Mouse (Mus musculus) liver, embryonic 13.5 days (tissue): ENCODE data around the gene Btbd9. TPM values are rescaled to one million over a fixed set of nuclear protein-coding genes. Genes with fewer than 3 reads are reported as not detected.

Experiments used
- ATAC-seq: fragments of 200-750 bp; cut with Nextera tagmentation; 2 replicates; pipeline ENCODE4 v1.8.0; 2017; ENCODE audit warnings: low read depth, mild to moderate bottlenecking, moderate number of reproducible peaks, moderate library complexity
- DNase-seq: peaks from one replicate; pipeline ENCODE4 v3.0.0; 2022
- H3K27ac ChIP-seq: fragments of 300-500 bp; sonication (generic); 2 replicates; pipeline ENCODE4 v1.5.1; 2015; ENCODE audit warnings: moderate library complexity, mild to moderate bottlenecking, inconsistent platforms
- H3K27me3 ChIP-seq: fragments of 300-500 bp; sonication (generic); 2 replicates; pipeline ENCODE4 v1.6.1; 2015; ENCODE audit warnings: mild to moderate bottlenecking, inconsistent platforms
- H3K36me3 ChIP-seq: fragments of 300-500 bp; sonication (generic); 2 replicates; pipeline ENCODE4 v1.6.1; 2015; ENCODE audit warnings: mild to moderate bottlenecking, inconsistent platforms
- H3K4me1 ChIP-seq: fragments of 300-500 bp; sonication (generic); replicated peaks from 2 replicates; pipeline ENCODE4 v1.6.1; 2015; ENCODE audit warnings: inconsistent platforms
- H3K4me2 ChIP-seq: fragments of 300-500 bp; sonication (generic); 2 replicates; pipeline ENCODE4 v1.6.1; 2015; ENCODE audit warnings: inconsistent platforms, mild to moderate bottlenecking, moderate library complexity
- H3K4me3 ChIP-seq: fragments of 300-500 bp; sonication (generic); replicated peaks from 2 replicates; pipeline ENCODE4 v1.5.1; 2015; ENCODE audit warnings: mild to moderate bottlenecking, inconsistent platforms
- H3K9ac ChIP-seq: fragments of 300-500 bp; sonication (generic); 2 replicates; pipeline ENCODE4 v1.6.1; 2015; ENCODE audit warnings: mild to moderate bottlenecking, inconsistent platforms
- H3K9me3 ChIP-seq: fragments of 300-500 bp; sonication (generic); replicated peaks from 2 replicates; pipeline ENCODE4 v1.6.1; 2016; ENCODE audit warnings: inconsistent platforms
- WGBS: fragments of 180-500 bp; shearing (Covaris S2); methylation state at CpG from one replicate; pipeline ENCODE4 v1.1.7; 2015; ENCODE audit not compliant: insufficient replicate concordance; 5-methylcytosine and 5-hydroxymethylcytosine counted together
- polyA plus RNA-seq: library from polyadenylated mRNA; unstranded; fragments of >200 nt; fragmentation: Nextera tagmentation; extraction: Ambion mirVana; gene quantifications from 2 replicates; pipeline ENCODE4 v1.2.1, GENCODE M21; 2015

The Btbd9 gene
- polyA plus RNA-seq, 1 experiment from 2014 or later, result 14.5 TPM

DNA sequence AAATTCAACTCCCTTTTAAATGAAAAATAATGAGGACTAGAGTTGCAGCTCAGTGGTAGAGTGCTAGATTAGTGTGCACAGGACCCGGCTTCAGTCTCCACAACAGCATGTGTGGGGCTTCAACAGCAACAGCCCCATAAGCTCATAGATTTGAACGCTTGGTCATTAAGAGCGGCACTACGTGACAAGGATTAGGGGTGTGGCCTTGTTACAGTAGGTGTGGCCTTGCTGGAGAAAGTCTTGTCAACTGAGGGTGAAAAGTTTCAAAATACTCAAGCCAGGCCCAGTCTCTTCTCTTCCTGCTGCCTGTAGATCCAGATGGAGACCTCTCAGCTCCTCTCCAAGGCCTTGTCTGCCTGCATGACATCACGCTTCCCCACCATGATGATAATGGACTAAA is 84.1 kb downstream of the Btbd9 start:
- H3K9ac ChIP-seq, result no peak overlapping the region
- no peak overlapping the region for H3K4me2 ChIP-seq
- no peaks in the 10 kb centered on the region for H3K4me1 ChIP-seq
- H3K9me3 ChIP-seq, result no peaks in the 10 kb centered on the region
- no peaks in the 10 kb centered on the region for H3K27me3 ChIP-seq
- DNase-seq, result no peak
- H3K27ac ChIP-seq, result no peak overlapping the region
- ATAC-seq, result no peak
- no peak overlapping the region for H3K4me3 ChIP-seq
- 88% methylated on average over 5 of the region's 5 CpGs for WGBS
- H3K36me3 ChIP-seq, result 0 out of 2 replicates have a peak, but pooled peaks cover 3% of the 10 kb centered on the region

DNA sequence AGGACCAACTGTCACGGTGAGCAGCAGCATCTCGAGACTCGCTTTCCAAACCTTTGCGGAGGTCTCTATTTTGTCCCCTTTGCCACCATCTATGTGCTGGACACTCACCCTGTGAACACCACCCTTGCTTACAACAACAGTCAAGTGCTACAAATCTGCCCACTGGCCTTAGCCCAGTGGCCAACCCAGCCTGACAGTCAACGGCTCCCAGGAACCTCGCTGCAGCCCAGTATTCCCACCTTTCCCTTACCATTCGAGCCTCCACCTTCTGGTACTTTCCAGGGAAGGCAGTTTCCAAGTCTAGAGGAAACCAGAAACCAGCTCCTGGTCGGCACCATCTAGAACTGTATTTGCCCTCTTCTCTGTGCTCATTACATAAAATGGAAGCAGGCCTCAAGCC is 84.7 kb downstream of the Btbd9 start:
- no peak overlapping the region for H3K4me3 ChIP-seq
- WGBS, result 82% methylated on average over 8 of the region's 8 CpGs
- 0 out of 2 replicates have a peak, but pooled peaks cover 3% of the 10 kb centered on the region for H3K36me3 ChIP-seq
- H3K27ac ChIP-seq, result no peak overlapping the region
- no peaks in the 10 kb centered on the region for H3K9me3 ChIP-seq
- H3K27me3 ChIP-seq, result no peaks in the 10 kb centered on the region
- H3K4me2 ChIP-seq, result no peak overlapping the region
- ATAC-seq (no peak), DNase-seq (no peak)
- no peak overlapping the region for H3K9ac ChIP-seq
- no peaks in the 10 kb centered on the region for H3K4me1 ChIP-seq

DNA sequence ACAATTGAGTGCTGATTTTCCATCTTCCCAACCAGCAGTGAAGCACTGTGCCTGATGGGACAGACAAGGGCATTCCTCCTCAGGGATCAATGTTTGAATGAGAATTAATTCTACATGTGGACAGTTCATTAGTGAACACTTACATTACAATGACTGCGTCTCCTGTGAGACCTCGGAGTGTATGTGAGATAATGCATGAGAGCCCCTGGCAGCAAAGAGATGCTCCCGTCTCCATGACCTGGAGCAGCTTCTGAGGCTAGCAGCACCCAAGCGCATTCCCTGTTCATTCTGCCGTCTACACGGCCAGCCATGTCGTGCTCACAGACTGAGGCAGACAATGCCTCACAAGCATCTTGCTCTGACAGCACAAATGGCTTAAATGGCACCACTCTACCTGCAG is 85.7 kb downstream of the Btbd9 start:
- no peak overlapping the region for H3K27ac ChIP-seq
- H3K9me3 ChIP-seq, result no peaks in the 10 kb centered on the region
- ATAC-seq (no peak), DNase-seq (no peak)
- no peaks in the 10 kb centered on the region for H3K27me3 ChIP-seq
- no peak overlapping the region for H3K9ac ChIP-seq
- H3K4me2 ChIP-seq, result no peak overlapping the region
- no peak overlapping the region for H3K4me3 ChIP-seq
- H3K36me3 ChIP-seq, result 0 out of 2 replicates have a peak, but pooled peaks cover 3% of the 10 kb centered on the region
- 87% methylated on average over 7 of the region's 7 CpGs for WGBS
- no peaks in the 10 kb centered on the region for H3K4me1 ChIP-seq

DNA sequence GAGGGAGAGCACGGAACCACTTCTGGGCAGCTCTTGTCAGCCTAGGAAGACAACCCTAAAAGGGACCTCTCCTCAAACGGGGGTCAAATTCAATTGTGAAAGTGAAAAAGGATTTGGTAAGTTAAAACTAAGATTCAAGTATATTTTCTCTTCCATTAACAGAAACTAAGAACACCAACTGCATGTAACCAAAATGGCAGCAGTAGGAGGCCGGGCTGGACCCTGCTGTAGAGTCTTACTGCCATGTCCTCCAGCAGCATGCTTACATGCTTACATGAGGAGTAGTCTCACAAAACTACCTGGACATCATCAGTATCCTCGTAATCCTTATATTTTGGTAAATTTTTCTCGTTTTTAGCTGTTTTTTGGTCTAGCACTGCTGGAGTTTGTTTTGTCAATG is 86.2 kb downstream of the Btbd9 start:
- Histone ChIP-seq H3K4me2 (no peak overlapping the region), H3K27ac (no peak overlapping the region), H3K4me1 (no peaks in the 10 kb centered on the region), H3K9ac (no peak overlapping the region), H3K9me3 (no peaks in the 10 kb centered on the region), H3K36me3 (0 out of 2 replicates have a peak, but pooled peaks cover 3% of the 10 kb centered on the region), H3K4me3 (no peak overlapping the region), H3K27me3 (no peaks in the 10 kb centered on the region)
- 76% methylated on average over 5 of the region's 5 CpGs for WGBS
- ATAC-seq (no peak), DNase-seq (no peak)

DNA sequence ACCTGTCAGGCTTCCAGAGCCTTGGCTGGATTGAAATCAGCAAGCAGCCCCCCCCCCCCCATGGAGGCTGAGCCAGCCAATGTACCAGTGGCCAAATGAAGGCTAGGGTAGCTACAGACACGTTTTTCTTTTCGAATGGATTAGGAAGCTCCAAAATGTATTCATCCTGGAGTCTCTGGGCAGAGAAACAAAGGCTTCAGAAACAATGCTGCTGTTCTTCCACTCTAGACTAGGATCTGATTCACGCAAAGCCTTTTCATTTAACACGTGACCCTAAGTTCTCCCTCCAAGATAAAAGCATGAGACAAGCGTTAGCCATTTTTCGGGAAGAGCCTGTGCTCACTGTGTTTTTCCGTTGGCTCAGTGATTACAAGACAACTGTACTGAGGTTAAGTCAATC is 86.7 kb downstream of the Btbd9 start:
- ATAC-seq (no peak), DNase-seq (no peak)
- H3K9ac ChIP-seq, result no peak overlapping the region
- H3K4me2 ChIP-seq, result no peak overlapping the region
- H3K4me3 ChIP-seq, result no peak overlapping the region
- H3K4me1 ChIP-seq, result no peaks in the 10 kb centered on the region
- H3K27me3 ChIP-seq, result no peaks in the 10 kb centered on the region
- H3K27ac ChIP-seq, result no peak overlapping the region
- no peaks in the 10 kb centered on the region for H3K9me3 ChIP-seq
- 77% methylated on average over 7 of the region's 7 CpGs for WGBS
- 0 out of 2 replicates have a peak, but pooled peaks cover 3% of the 10 kb centered on the region for H3K36me3 ChIP-seq

DNA sequence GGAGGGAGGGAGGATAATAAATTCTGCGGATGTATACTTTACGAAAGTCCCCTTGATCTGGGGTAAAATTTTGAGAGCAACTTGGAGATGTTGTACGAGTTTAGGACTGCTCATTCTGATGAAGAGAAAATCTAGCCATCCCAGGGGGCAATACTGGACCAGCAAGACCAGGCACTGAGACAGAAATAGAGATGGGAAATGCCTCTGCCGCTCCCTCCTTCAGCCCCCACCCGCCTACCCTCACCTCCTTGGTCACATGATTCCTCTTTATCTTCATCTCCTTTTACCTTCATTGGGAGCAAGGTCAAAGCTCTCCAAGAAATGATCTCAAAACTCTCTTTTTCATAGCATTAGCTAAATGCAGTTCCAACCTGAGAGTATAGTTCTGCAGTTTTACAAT is 88.6 kb downstream of the Btbd9 start:
- H3K27ac ChIP-seq, result no peak overlapping the region
- 69% methylated on average over 5 of the region's 5 CpGs for WGBS
- no peaks in the 10 kb centered on the region for H3K27me3 ChIP-seq
- no peaks in the 10 kb centered on the region for H3K4me1 ChIP-seq
- 0 out of 2 replicates have a peak, but pooled peaks cover 5% of the 10 kb centered on the region for H3K36me3 ChIP-seq
- H3K4me2 ChIP-seq, result no peak overlapping the region
- no peak overlapping the region for H3K9ac ChIP-seq
- no peak overlapping the region for H3K4me3 ChIP-seq
- H3K9me3 ChIP-seq, result no peaks in the 10 kb centered on the region
- DNase-seq, result no peak
- ATAC-seq, result no peak

DNA sequence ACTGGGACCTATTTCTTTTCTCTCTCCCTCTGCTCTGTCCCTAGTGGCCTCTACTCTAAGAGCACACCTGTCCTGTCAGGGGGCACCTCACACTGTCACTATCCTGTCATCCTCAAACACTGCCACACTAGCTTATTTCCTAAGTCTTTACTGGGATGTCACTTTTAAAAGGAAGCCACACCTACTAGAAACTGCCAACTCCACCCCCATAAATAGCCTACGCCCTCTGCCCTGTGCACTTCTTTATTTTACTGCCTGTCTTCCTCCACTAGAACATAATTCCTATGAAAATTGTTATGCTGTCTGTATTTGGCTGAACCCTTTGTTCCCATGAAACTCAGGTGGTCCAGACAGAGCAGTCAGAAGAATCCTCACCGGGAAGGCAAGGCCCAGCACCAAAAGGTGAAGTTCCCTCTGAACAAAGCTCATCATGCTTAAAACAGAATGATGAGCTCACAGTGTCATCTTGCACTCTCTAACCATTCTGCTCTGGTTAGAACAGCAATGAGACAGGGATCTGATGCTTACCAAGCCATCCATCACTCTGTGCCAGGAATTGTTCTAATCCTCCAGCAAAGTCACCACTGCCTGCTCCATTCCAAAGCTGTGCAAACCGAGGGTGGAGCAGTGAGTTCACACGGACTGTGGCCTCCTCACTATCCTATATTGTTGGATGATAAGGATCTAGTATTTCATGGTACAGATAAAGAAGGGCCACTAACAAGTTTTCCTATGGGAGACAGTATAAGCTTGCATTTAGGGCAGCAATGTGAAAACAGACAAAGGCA is 91.0 kb downstream of the Btbd9 start:
- Histone ChIP-seq H3K4me2 (no peak overlapping the region), H3K4me3 (no peak overlapping the region), H3K36me3 (0 out of 2 replicates have a peak, but pooled peaks cover 2% of the 10 kb centered on the region), H3K9ac (no peak overlapping the region), H3K9me3 (no peaks in the 10 kb centered on the region), H3K4me1 (no peaks in the 10 kb centered on the region), H3K27ac (no peak overlapping the region), H3K27me3 (no peaks in the 10 kb centered on the region)
- WGBS, result 64% methylated on average over 4 of the region's 4 CpGs
- DNase-seq, result no peak
- no peak for ATAC-seq

DNA sequence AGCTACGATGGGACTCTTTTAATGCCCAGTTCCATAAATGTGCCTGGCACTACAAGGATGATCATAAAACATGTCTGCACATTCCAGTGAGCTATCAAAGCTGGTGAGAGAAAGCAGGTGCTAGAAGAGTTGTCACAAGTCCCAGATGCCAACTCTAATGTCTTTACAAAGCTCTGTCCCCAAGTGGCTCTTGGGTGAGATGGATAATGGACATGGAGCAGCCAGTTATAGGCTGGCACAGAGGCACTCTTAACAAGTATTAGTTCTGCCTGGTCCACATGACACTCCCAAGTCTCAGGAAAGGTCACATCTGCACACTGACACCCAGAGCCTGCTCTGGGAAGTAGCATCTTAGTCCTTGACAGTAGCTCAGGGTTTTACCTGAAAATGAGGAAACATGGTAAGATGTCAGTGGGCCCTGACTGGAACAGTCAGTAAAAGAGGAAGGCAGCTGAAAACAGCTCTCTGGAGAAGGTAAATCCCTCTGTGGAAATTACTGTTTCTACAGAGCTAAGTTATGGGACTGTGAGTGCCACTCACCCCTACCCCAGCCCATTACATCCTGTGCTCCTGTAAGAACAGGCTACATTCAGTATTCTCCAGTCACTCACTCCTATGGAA is 91.7 kb downstream of the Btbd9 start:
- no peak for DNase-seq

DNA sequence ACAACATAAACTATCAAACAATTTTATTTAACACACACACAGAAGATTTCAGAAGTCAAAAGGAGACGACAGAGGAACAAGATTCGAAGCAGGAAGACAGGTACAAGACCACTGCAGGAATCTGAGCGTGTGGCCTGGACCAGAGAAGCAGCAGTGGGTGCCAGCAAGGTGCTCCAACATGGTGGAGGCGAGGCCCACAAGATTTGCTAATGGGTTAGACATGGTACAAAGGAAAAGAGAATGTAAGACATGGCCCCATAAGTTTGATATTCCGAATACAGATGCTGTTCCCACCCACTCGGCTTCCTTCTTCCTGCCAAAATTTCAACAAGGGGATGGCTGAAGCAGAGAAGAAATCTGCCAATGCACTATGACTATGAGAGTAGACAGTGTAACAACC is 94.5 kb downstream of the Btbd9 start:
- 0 out of 2 replicates have a peak, but pooled peaks cover 2% of the 10 kb centered on the region for H3K36me3 ChIP-seq
- no peak overlapping the region for H3K4me2 ChIP-seq
- H3K4me1 ChIP-seq, result no peaks in the 10 kb centered on the region
- DNase-seq (no peak), ATAC-seq (no peak)
- H3K9me3 ChIP-seq, result no peaks in the 10 kb centered on the region
- no peak overlapping the region for H3K27ac ChIP-seq
- H3K4me3 ChIP-seq, result no peak overlapping the region
- 74% methylated on average over 6 of the region's 6 CpGs for WGBS
- H3K27me3 ChIP-seq, result no peaks in the 10 kb centered on the region
- H3K9ac ChIP-seq, result no peak overlapping the region

More for the DNA sequence above, 91.7 kb downstream of the Btbd9 start:
- Histone ChIP-seq H3K4me3 (no peak overlapping the region), H3K9me3 (no peaks in the 10 kb centered on the region), H3K4me2 (no peak overlapping the region), H3K9ac (no peak overlapping the region), H3K27ac (no peak overlapping the region), H3K4me1 (no peaks in the 10 kb centered on the region), H3K27me3 (no peaks in the 10 kb centered on the region), H3K36me3 (0 out of 2 replicates have a peak, but pooled peaks cover 2% of the 10 kb centered on the region)
- 87% methylated on average over 1 of the region's 1 CpGs for WGBS
- no peak for ATAC-seq

DNA sequence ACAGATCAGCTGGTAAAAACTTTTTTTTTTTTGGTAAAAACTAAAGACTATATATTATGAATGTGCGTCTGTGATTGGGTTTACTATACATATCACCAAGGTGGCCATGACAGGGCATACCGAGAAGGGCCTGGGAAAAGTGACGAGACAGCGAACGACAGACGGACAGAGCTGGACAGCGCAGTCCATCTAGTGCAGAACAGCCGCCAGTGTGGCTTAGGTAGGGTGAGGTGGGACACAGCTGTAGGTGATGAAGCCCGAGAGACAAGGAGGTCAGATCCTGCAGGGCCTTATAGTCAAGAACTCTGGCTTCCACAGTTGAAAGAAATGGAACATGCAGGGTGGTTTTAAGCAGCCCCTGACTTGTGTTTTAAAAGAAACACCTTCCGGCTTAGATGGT is 94.9 kb downstream of the Btbd9 start:
- no peak overlapping the region for H3K9ac ChIP-seq
- 83% methylated on average over 10 of the region's 10 CpGs for WGBS
- ATAC-seq (no peak), DNase-seq (no peak)
- no peak overlapping the region for H3K4me2 ChIP-seq
- no peaks in the 10 kb centered on the region for H3K9me3 ChIP-seq
- no peaks in the 10 kb centered on the region for H3K27me3 ChIP-seq
- H3K4me3 ChIP-seq, result no peak overlapping the region
- H3K4me1 ChIP-seq, result no peaks in the 10 kb centered on the region
- H3K27ac ChIP-seq, result no peak overlapping the region
- 0 out of 2 replicates have a peak, but pooled peaks cover 2% of the 10 kb centered on the region for H3K36me3 ChIP-seq

DNA sequence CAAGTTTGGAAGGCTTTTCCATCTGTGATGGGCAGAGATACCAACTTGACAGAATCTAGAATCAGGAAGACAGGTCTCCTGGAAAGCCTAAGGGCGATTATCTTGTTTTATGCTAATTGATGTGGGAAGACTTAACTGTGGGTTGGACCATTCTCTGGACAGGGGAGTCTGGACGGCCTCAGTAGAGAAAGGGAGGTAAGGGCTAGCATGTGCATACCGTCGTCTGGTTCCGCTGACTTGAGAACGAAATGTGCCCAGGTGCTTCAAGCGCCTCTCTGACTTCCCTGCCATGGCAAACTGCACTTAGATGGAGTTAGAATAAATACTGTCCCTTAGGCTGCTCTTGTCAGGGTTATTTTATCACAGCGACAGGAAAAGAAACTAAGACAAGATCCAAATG is 95.9 kb downstream of the Btbd9 start:
- no peaks in the 10 kb centered on the region for H3K27me3 ChIP-seq
- no peak overlapping the region for H3K27ac ChIP-seq
- no peaks in the 10 kb centered on the region for H3K4me1 ChIP-seq
- 0 out of 2 replicates have a peak, but pooled peaks cover 2% of the 10 kb centered on the region for H3K36me3 ChIP-seq
- ATAC-seq (no peak), DNase-seq (no peak)
- H3K9ac ChIP-seq, result no peak overlapping the region
- no peak overlapping the region for H3K4me3 ChIP-seq
- H3K4me2 ChIP-seq, result no peak overlapping the region
- no peaks in the 10 kb centered on the region for H3K9me3 ChIP-seq
- WGBS, result 79% methylated on average over 8 of the region's 8 CpGs
